Mouse (Mus musculus): Measurements from ENCODE around the gene Ccdc74a. TPM values are rescaled to one million over a fixed set of nuclear protein-coding genes. Genes with fewer than 3 reads are reported as not detected.

Gene Ccdc74a
- polyA plus RNA-seq, 1 experiment, result 1.5 TPM

- no peak overlapping the region for H3ac ChIP-seq (ENCODE audit: control insufficient read depth, insufficient read length)
Observed at GRCm38 (mm10) chr16:17694860-17695259, 48.6 kb downstream of the Ccdc74a start.

More at GRCm38 (mm10) chr16:17694860-17695259, 48.6 kb downstream of the Ccdc74a start:
- Histone ChIP-seq H3K79me2 (ENCODE audit: control insufficient read depth, insufficient read depth) (peaks cover 10% of the 10 kb centered on the region), H3K36me3 (ENCODE audit: control insufficient read depth, insufficient read depth) (peaks cover 23% of the 10 kb centered on the region), H3K27me3 (ENCODE audit: control insufficient read depth, insufficient read depth, insufficient read length) (no peaks in the 10 kb centered on the region), H3K4me2 (ENCODE audit: low read depth) (no peak overlapping the region), H3K4me3 (no peak overlapping the region)
- TF ChIP-seq TCF3 (IDR thresholded peaks at IDR 0.05; ENCODE audit: insufficient read length, low read depth), result no peak
- no peak for TF ChIP-seq E2F4 (IDR thresholded peaks at IDR 0.05; ENCODE audit: insufficient read depth)
- no peak for TF ChIP-seq TCF12 (IDR thresholded peaks at IDR 0.05; ENCODE audit: insufficient read depth, poor library complexity, severe bottlenecking)
- TF ChIP-seq SRF (IDR thresholded peaks at IDR 0.05; ENCODE audit: control insufficient read depth, insufficient read length, low read depth), result no peak
- TF ChIP-seq POLR2AphosphoS2 (IDR thresholded peaks at IDR 0.05; ENCODE audit: insufficient read length, low read depth), result no peak
- no peak for TF ChIP-seq POLR2A (IDR thresholded peaks at IDR 0.05; ENCODE audit: insufficient read length, low read depth)
- no peak for TF ChIP-seq CEBPB (IDR thresholded peaks at IDR 0.05; ENCODE audit: insufficient read depth, poor library complexity, severe bottlenecking)
- TF ChIP-seq MAX (IDR thresholded peaks at IDR 0.05; ENCODE audit: low read depth), result no peak
- TF ChIP-seq MYOD1 (IDR thresholded peaks at IDR 0.05; ENCODE audit: control insufficient read depth in 1 of 3, insufficient read length in 2 of 3, low read depth in 2 of 3), result no peak
- no peak for TF ChIP-seq USF1 (IDR thresholded peaks at IDR 0.05; ENCODE audit: low read depth)

Other genes with a start within 250 kb of the Ccdc74a start
- gene Snap29, start 240.5 kb upstream of the Ccdc74a start, polyA plus RNA-seq (2012; fragmentation: generic; extraction: Trizol), result 12.0 TPM
- gene Pi4ka, start 240.2 kb upstream of the Ccdc74a start, polyA plus RNA-seq (2012; fragmentation: generic; extraction: Trizol), result 37.8 TPM
- gene Crkl, start 194.5 kb upstream of the Ccdc74a start, polyA plus RNA-seq (2012; fragmentation: generic; extraction: Trizol), result 14.8 TPM
- 0.02 TPM for gene Aifm3, start 156.9 kb upstream of the Ccdc74a start, polyA plus RNA-seq (2012; fragmentation: generic; extraction: Trizol)
- 84.7 TPM for gene Lztr1, start 137.8 kb upstream of the Ccdc74a start, polyA plus RNA-seq (2012; fragmentation: generic; extraction: Trizol)
- gene Thap7, start 115.3 kb upstream of the Ccdc74a start, polyA plus RNA-seq (2012; fragmentation: generic; extraction: Trizol), result 42.6 TPM
- gene Lrrc74b, start 85.2 kb upstream of the Ccdc74a start, polyA plus RNA-seq (2012; fragmentation: generic; extraction: Trizol), result 0.08 TPM
- 3.3 TPM for gene P2rx6, start 84.6 kb upstream of the Ccdc74a start, polyA plus RNA-seq (2012; fragmentation: generic; extraction: Trizol)
- 1.1 TPM for gene Slc7a4, start 63.3 kb upstream of the Ccdc74a start, polyA plus RNA-seq (2012; fragmentation: generic; extraction: Trizol)
- 15.2 TPM for gene Smpd4, start 27.1 kb upstream of the Ccdc74a start, polyA plus RNA-seq (2012; fragmentation: generic; extraction: Trizol)
- 42.9 TPM for gene Med15, start 86.4 kb downstream of the Ccdc74a start, polyA plus RNA-seq (2012; fragmentation: generic; extraction: Trizol)
- 107 TPM for gene Klhl22, start 113.1 kb downstream of the Ccdc74a start, polyA plus RNA-seq (2012; fragmentation: generic; extraction: Trizol)
- gene Scarf2, start 150.8 kb downstream of the Ccdc74a start, polyA plus RNA-seq (2012; fragmentation: generic; extraction: Trizol), result 25.9 TPM
- gene B830017H08Rik, start 186.7 kb downstream of the Ccdc74a start, polyA plus RNA-seq (2012; fragmentation: generic; extraction: Trizol), result 0.02 TPM
- 1.2 TPM for gene Car15, start 191.9 kb downstream of the Ccdc74a start, polyA plus RNA-seq (2012; fragmentation: generic; extraction: Trizol)
- gene Gm20518, start 245.2 kb downstream of the Ccdc74a start, polyA plus RNA-seq (2012; fragmentation: generic; extraction: Trizol), result 0.08 TPM
- gene Tssk1, start 247.8 kb downstream of the Ccdc74a start, polyA plus RNA-seq (2012; fragmentation: generic; extraction: Trizol), result 0.07 TPM

All from myocyte (in vitro differentiated cells).